Mouse (Mus musculus) midbrain, embryonic 12.5 days (tissue): ENCODE data around the gene Wnt5b. TPM values are rescaled to one million over a fixed set of nuclear protein-coding genes. Genes with fewer than 3 reads are reported as not detected.

Experiments
- ATAC-seq: fragments of 200-750 bp; cut with Nextera tagmentation; 2 replicates; pipeline ENCODE4 v1.8.0; 2017; ENCODE audit warnings: low read depth, moderate TSS enrichment, moderate library complexity; ENCODE audit not compliant: low FRiP score
- H3K27ac ChIP-seq: fragments of 300-500 bp; sonication (generic); replicated peaks from 2 replicates; pipeline ENCODE4 v1.5.1; 2016; ENCODE audit warnings: mild to moderate bottlenecking
- H3K27me3 ChIP-seq: fragments of 300-500 bp; sonication (generic); 2 replicates; pipeline ENCODE4 v1.6.1; 2016; ENCODE audit warnings: mild to moderate bottlenecking
- H3K36me3 ChIP-seq: fragments of 300-500 bp; sonication (generic); 2 replicates; pipeline ENCODE4 v1.6.1; 2016
- H3K4me1 ChIP-seq: fragments of 300-500 bp; sonication (generic); 2 replicates; pipeline ENCODE4 v1.6.1; 2016
- H3K4me2 ChIP-seq: fragments of 300-500 bp; sonication (generic); replicated peaks from 2 replicates; pipeline ENCODE4 v1.6.1; 2016; ENCODE audit warnings: mild to moderate bottlenecking, moderate library complexity
- H3K4me3 ChIP-seq: fragments of 300-500 bp; sonication (generic); 2 replicates; pipeline ENCODE4 v1.5.1; 2016; ENCODE audit warnings: mild to moderate bottlenecking
- H3K9ac ChIP-seq: fragments of 300-500 bp; sonication (generic); replicated peaks from 2 replicates; pipeline ENCODE4 v1.6.1; 2016; ENCODE audit warnings: mild to moderate bottlenecking, moderate library complexity
- H3K9me3 ChIP-seq: fragments of 300-500 bp; sonication (generic); 2 replicates; pipeline ENCODE4 v1.6.1; 2016; ENCODE audit warnings: mild to moderate bottlenecking
- WGBS: fragments of 180-500 bp; shearing (Covaris S2); methylation state at CpG from one replicate; pipeline ENCODE4 v1.1.7; 2016; 5-methylcytosine and 5-hydroxymethylcytosine counted together
- polyA plus RNA-seq: library from polyadenylated mRNA; unstranded; fragments of >200 nt; fragmentation: Nextera tagmentation; extraction: Ambion mirVana; gene quantifications from 2 replicates; pipeline ENCODE4 v1.2.1, GENCODE M21; 2016

The Wnt5b gene
- polyA plus RNA-seq, 1 experiment from 2014 or later = 10.6 TPM

DNA sequence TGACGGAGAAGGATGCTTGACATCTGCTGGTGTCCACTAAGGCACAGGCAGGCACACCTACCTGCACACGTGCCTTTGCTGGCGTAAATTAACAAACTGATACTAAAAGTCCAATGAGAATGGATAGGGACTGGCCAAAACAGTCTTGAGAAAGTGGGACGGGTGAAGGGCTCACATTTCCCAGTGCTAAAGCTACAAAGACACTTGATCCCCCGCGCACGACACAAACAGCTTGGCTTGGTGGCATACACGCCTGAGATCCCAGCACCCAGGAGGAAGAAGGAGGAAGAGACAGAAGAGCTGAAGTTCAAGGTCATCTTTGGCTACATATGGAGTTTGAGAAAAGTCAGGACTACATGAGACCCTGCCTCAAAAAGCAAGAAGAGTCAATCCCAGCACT is 137.6 kb downstream of the Wnt5b start:
- no peak overlapping the region for H3K27ac ChIP-seq
- WGBS = 90% methylated on average over 8 of the region's 8 CpGs
- H3K9me3 ChIP-seq = no peaks in the 10 kb centered on the region
- no peak overlapping the region for H3K4me3 ChIP-seq
- H3K36me3 ChIP-seq = no peaks in the 10 kb centered on the region
- ATAC-seq = no peak
- no peaks in the 10 kb centered on the region for H3K27me3 ChIP-seq
- H3K9ac ChIP-seq = no peak overlapping the region
- H3K4me1 ChIP-seq = no peaks in the 10 kb centered on the region
- H3K4me2 ChIP-seq = no peak overlapping the region

GRCm38 (mm10) chr6:119405310-119405709 is 138.8 kb downstream of the Wnt5b start:
- H3K27ac ChIP-seq = no peak overlapping the region
- H3K36me3 ChIP-seq = no peaks in the 10 kb centered on the region
- H3K9ac ChIP-seq = no peak overlapping the region
- no peak for ATAC-seq
- no peak overlapping the region for H3K4me3 ChIP-seq
- H3K9me3 ChIP-seq = no peaks in the 10 kb centered on the region
- WGBS = 92% methylated on average over 7 of the region's 7 CpGs
- H3K4me1 ChIP-seq = no peaks in the 10 kb centered on the region
- no peaks in the 10 kb centered on the region for H3K27me3 ChIP-seq
- no peak overlapping the region for H3K4me2 ChIP-seq

DNA sequence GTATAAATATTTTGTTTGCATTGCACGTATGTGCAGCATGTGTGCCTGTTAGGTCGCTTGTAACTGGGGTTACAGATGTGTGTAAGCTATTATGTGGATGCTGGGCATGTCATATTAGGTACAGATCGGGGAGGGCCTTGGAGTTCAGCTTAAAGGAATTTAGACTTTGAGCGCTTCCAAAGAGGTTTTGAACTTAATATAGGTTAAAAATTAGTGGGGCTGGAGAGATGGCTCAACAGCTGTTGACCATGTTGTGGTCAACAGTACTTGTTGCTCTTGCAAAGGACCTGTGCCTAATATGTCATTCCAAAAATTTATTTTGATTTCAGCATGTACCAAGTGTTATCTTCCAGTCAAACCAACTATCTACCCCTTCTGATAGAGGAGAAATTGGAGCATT is 139.3 kb downstream of the Wnt5b start:
- no peak overlapping the region for H3K27ac ChIP-seq
- no peak overlapping the region for H3K4me2 ChIP-seq
- no peaks in the 10 kb centered on the region for H3K36me3 ChIP-seq
- no peaks in the 10 kb centered on the region for H3K4me1 ChIP-seq
- no peak overlapping the region for H3K4me3 ChIP-seq
- no peak for ATAC-seq
- no peaks in the 10 kb centered on the region for H3K27me3 ChIP-seq
- no peaks in the 10 kb centered on the region for H3K9me3 ChIP-seq
- WGBS = 90% methylated on average over 4 of the region's 4 CpGs
- no peak overlapping the region for H3K9ac ChIP-seq

- Histone ChIP-seq H3K36me3 (no peaks in the 10 kb centered on the region), H3K9me3 (no peaks in the 10 kb centered on the region), H3K4me1 (no peaks in the 10 kb centered on the region), H3K27ac (no peak overlapping the region), H3K27me3 (no peaks in the 10 kb centered on the region), H3K9ac (no peak overlapping the region), H3K4me3 (no peak overlapping the region), H3K4me2 (no peak overlapping the region)
- 88% methylated on average over 3 of the region's 3 CpGs for WGBS
- ATAC-seq = no peak
Observed at GRCm38 (mm10) chr6:119402976-119403375, 141.2 kb downstream of the Wnt5b start.

GRCm38 (mm10) chr6:119401545-119402304 is 142.4 kb downstream of the Wnt5b start:
- Histone ChIP-seq H3K9me3 (no peaks in the 10 kb centered on the region), H3K36me3 (no peaks in the 10 kb centered on the region), H3K9ac (no peak overlapping the region), H3K4me1 (no peaks in the 10 kb centered on the region), H3K4me3 (no peak overlapping the region), H3K27me3 (no peaks in the 10 kb centered on the region), H3K27ac (no peak overlapping the region), H3K4me2 (no peak overlapping the region)
- 92% methylated on average over 8 of the region's 8 CpGs for WGBS
- no peak for ATAC-seq

DNA sequence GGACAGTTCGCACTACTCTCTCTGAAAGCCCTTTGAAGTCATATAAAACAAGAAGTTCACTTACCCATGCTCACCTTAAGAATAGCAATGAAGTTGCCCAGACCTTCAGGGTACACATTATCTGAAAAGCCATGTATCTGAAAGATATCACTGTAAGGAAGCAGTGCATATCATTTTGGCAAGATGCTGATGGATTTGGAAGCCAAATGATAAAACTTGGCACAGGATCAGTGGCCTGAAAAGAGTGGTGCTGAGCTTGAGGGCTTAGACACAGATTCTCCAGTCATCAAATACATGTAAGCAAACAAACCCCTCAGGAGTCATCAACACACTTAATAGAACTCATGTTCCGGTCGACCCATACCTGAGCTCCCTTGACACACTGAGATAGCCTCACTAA is 143.5 kb downstream of the Wnt5b start:
- Histone ChIP-seq H3K4me3 (no peak overlapping the region), H3K27me3 (no peaks in the 10 kb centered on the region), H3K36me3 (no peaks in the 10 kb centered on the region), H3K9me3 (no peaks in the 10 kb centered on the region), H3K4me2 (no peak overlapping the region), H3K4me1 (no peaks in the 10 kb centered on the region), H3K9ac (no peak overlapping the region), H3K27ac (no peak overlapping the region)
- ATAC-seq = no peak
- 90% methylated on average over 3 of the region's 3 CpGs for WGBS

- Histone ChIP-seq H3K4me2 (no peak overlapping the region), H3K27me3 (no peaks in the 10 kb centered on the region), H3K9ac (no peak overlapping the region), H3K9me3 (no peaks in the 10 kb centered on the region), H3K4me3 (no peak overlapping the region), H3K36me3 (no peaks in the 10 kb centered on the region), H3K27ac (no peak overlapping the region), H3K4me1 (no peaks in the 10 kb centered on the region)
- no peak for ATAC-seq
- 87% methylated on average over 3 of the region's 3 CpGs for WGBS
Observed at GRCm38 (mm10) chr6:119399371-119399770, 144.8 kb downstream of the Wnt5b start.

- no peak for ATAC-seq
- Histone ChIP-seq H3K4me3 (no peak overlapping the region), H3K27ac (no peak overlapping the region), H3K4me2 (no peak overlapping the region), H3K27me3 (no peaks in the 10 kb centered on the region), H3K9ac (no peak overlapping the region), H3K36me3 (no peaks in the 10 kb centered on the region), H3K9me3 (no peaks in the 10 kb centered on the region), H3K4me1 (no peaks in the 10 kb centered on the region)
- 75% methylated on average over 5 of the region's 5 CpGs for WGBS
Observed at GRCm38 (mm10) chr6:119396309-119396634, 147.9 kb downstream of the Wnt5b start.

DNA sequence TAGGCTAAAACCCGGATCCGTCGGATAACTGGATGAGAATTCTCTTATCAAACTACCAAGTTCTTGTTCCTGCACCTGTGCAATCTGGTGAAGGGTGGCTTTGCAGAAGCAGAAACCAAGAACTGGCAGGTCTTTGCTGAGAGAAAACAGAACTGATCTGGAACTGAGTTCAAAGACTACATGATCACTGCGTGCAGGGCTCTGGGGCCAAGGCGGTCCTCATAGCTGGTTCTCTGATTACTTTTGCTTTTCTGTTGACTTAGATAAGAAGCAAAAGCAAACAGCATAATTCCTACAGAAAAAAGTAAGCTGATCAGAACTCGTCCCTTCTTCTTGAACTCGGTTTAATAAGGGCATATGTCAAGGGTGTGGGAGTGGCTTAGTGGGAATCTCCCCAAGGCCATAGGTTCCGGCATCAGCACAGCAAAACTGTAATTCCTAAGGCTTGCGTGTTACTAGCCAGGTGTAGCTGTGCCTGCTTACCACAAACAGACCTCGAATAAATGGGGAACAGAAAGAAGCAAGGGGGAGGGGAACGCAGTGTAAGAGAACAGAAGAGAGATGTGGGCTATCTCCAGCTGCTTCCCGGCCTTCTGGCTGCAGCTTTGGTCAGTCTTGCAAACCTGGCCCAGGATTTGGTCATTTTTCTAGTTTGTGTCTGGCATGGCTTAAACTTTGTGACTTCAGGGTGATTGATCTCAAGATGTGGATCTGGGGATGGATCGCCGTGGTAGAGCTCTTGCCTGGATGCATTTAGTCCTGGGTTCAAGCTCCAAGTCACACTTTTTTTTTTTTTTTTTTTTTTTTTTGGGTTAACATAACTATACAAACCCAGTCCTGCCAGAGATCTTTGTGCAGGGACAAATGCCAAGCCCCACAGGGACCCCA is 148.5 kb downstream of the Wnt5b start:
- no peak for ATAC-seq
- no peak overlapping the region for H3K4me3 ChIP-seq
- no peak overlapping the region for H3K4me2 ChIP-seq
- no peaks in the 10 kb centered on the region for H3K4me1 ChIP-seq
- 87% methylated on average over 14 of the region's 14 CpGs for WGBS
- H3K9me3 ChIP-seq = no peaks in the 10 kb centered on the region
- H3K27me3 ChIP-seq = no peaks in the 10 kb centered on the region
- no peak overlapping the region for H3K27ac ChIP-seq
- H3K9ac ChIP-seq = no peak overlapping the region
- no peaks in the 10 kb centered on the region for H3K36me3 ChIP-seq

GRCm38 (mm10) chr6:119392836-119393235 is 151.3 kb downstream of the Wnt5b start:
- Histone ChIP-seq H3K4me1 (peaks cover 5% of the 10 kb centered on the region; the same call in 1 of the 2 replicates), H3K36me3 (no peaks in the 10 kb centered on the region), H3K27ac (no peak overlapping the region), H3K9me3 (no peaks in the 10 kb centered on the region), H3K27me3 (no peaks in the 10 kb centered on the region), H3K4me2 (no peak overlapping the region), H3K4me3 (no peak overlapping the region), H3K9ac (no peak overlapping the region)
- no peak for ATAC-seq
- WGBS = 89% methylated on average over 9 of the region's 9 CpGs

DNA sequence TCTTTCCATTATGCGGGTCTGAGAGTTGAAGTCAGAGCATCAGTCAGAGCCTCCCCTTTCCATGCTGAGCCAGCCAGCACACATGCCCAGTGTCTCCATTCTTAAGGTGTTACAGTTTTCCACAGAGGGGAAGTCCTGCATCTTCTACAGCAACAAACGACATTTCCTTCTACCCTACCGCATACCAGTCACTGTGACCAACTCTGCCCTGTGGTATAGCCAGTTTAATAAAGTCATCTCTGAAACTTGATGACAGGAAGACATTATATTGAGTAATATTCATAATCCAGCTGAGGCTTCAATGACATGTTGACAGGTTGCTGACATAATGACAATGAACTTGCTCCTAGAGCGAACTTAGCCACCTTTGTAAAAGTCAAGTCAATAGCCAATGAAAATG is 153.4 kb downstream of the Wnt5b start:
- Histone ChIP-seq H3K4me3 (no peak overlapping the region), H3K36me3 (no peaks in the 10 kb centered on the region), H3K27ac (no peak overlapping the region), H3K9me3 (no peaks in the 10 kb centered on the region), H3K4me2 (no peak overlapping the region), H3K9ac (no peak overlapping the region), H3K27me3 (no peaks in the 10 kb centered on the region), H3K4me1 (peaks cover 14% of the 10 kb centered on the region)
- no peak for ATAC-seq
- WGBS = 93% methylated on average over 4 of the region's 4 CpGs

DNA sequence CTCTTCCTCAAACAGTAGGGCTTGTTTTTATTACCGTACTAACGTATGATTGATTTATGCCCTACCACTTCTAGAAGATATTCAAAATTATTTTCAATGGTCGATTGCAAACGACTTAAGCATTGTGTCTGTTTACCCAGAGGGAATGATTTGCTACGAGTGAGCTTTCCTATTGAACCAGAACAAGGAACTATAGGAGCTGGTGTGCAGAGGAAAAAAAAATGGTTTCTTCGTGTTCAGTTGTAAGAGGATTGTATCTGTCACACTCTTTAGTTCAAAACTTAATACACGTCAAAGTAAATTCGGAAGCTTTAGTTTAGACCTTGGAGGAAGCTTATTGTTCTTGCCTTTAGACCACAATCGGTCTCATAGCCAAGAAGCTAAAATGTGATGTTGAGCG is 155.1 kb downstream of the Wnt5b start:
- Histone ChIP-seq H3K4me3 (peak overlapping the region; percentile 87), H3K4me2 (peak overlapping the region; percentile 86), H3K27me3 (no peaks in the 10 kb centered on the region), H3K9ac (peak overlapping the region; percentile 87), H3K36me3 (0 out of 2 replicates have a peak, but pooled peaks cover 5% of the 10 kb centered on the region), H3K27ac (peak overlapping the region; percentile 78), H3K9me3 (no peaks in the 10 kb centered on the region), H3K4me1 (peaks cover 14% of the 10 kb centered on the region)
- ATAC-seq = no peak; the same call in 1 of the 2 replicates
- 24% methylated on average over 10 of the region's 10 CpGs for WGBS
